Mouse (Mus musculus): ENCODE measurements around the gene Skap1. TPM values are rescaled to one million over a fixed set of nuclear protein-coding genes. Genes with fewer than 3 reads are reported as not detected.
A peak's percentile ranks its signal among the peaks of the same experiment; 100 is the strongest.

Gene Skap1
- polyA plus RNA-seq, 1 experiment from 2014 or later, result 2.8 TPM

GRCm38 (mm10) chr11:96466987-96467386 lies 2.6 kb downstream of the Skap1 start:
- Histone ChIP-seq H3K4me2 (replicated peaks) (no peak overlapping the region), H3K4me3 (no peak overlapping the region), H3K4me1 (peaks cover 24% of the 10 kb centered on the region), H3K27me3 (replicated peaks) (peaks cover 23% of the 10 kb centered on the region), H3K27ac (no peak overlapping the region), H3K9me3 (no peaks in the 10 kb centered on the region), H3K36me3 (no peaks in the 10 kb centered on the region), H3K9ac (no peak overlapping the region)
- WGBS, result 49% methylated on average over 7 of the region's 7 CpGs
- no peak for ATAC-seq (ENCODE audit: low FRiP score, low read depth)

GRCm38 (mm10) chr11:96468048-96468745 lies 3.8 kb downstream of the Skap1 start:
- no peak for ATAC-seq (ENCODE audit: low FRiP score, low read depth)
- no peak overlapping the region for H3K4me2 ChIP-seq (replicated peaks)
- peaks cover 12% of the 10 kb centered on the region for H3K4me1 ChIP-seq
- no peak overlapping the region for H3K9ac ChIP-seq
- no peak overlapping the region for H3K4me3 ChIP-seq
- peaks cover 16% of the 10 kb centered on the region for H3K27me3 ChIP-seq (replicated peaks)
- no peaks in the 10 kb centered on the region for H3K9me3 ChIP-seq
- H3K27ac ChIP-seq, result no peak overlapping the region
- 66% methylated on average over 9 of the region's 9 CpGs for WGBS
- no peaks in the 10 kb centered on the region for H3K36me3 ChIP-seq

- Histone ChIP-seq H3K27ac (no peak overlapping the region), H3K9ac (no peak overlapping the region), H3K4me3 (no peak overlapping the region), H3K9me3 (no peaks in the 10 kb centered on the region), H3K4me2 (replicated peaks) (no peak overlapping the region), H3K4me1 (no peaks in the 10 kb centered on the region), H3K27me3 (replicated peaks) (no peaks in the 10 kb centered on the region), H3K36me3 (no peaks in the 10 kb centered on the region)
- ATAC-seq (ENCODE audit: low FRiP score, low read depth), result no peak
- 67% methylated on average over 3 of the region's 3 CpGs for WGBS
These were observed 18.3 kb downstream of the Skap1 start for GRCm38 (mm10) chr11:96482711-96483110.

- no peak overlapping the region for H3K27ac ChIP-seq
- no peaks in the 10 kb centered on the region for H3K36me3 ChIP-seq
- H3K4me1 ChIP-seq, result no peaks in the 10 kb centered on the region
- H3K27me3 ChIP-seq (replicated peaks), result no peaks in the 10 kb centered on the region
- no peak for ATAC-seq (ENCODE audit: low FRiP score, low read depth)
- no peak overlapping the region for H3K4me3 ChIP-seq
- H3K9ac ChIP-seq, result no peak overlapping the region
- H3K4me2 ChIP-seq (replicated peaks), result no peak overlapping the region
- H3K9me3 ChIP-seq, result no peaks in the 10 kb centered on the region
These were observed 18.8 kb downstream of the Skap1 start for GRCm38 (mm10) chr11:96483179-96483578.

GRCm38 (mm10) chr11:96498481-96498880 lies 34.1 kb downstream of the Skap1 start:
- H3K4me3 ChIP-seq, result no peak overlapping the region
- H3K4me2 ChIP-seq (replicated peaks), result no peak overlapping the region
- H3K9ac ChIP-seq, result no peak overlapping the region
- H3K9me3 ChIP-seq, result no peaks in the 10 kb centered on the region
- H3K27ac ChIP-seq, result no peak overlapping the region
- no peak for ATAC-seq (ENCODE audit: low FRiP score, low read depth)
- H3K27me3 ChIP-seq (replicated peaks), result no peaks in the 10 kb centered on the region
- no peaks in the 10 kb centered on the region for H3K36me3 ChIP-seq
- no peaks in the 10 kb centered on the region for H3K4me1 ChIP-seq
- WGBS, result 75% methylated on average over 8 of the region's 8 CpGs

- no peaks in the 10 kb centered on the region for H3K36me3 ChIP-seq
These were observed 36.6 kb downstream of the Skap1 start for GRCm38 (mm10) chr11:96501042-96501441.

GRCm38 (mm10) chr11:96502948-96503347 lies 38.6 kb downstream of the Skap1 start:
- H3K9ac ChIP-seq, result no peak overlapping the region

More at GRCm38 (mm10) chr11:96501042-96501441, 36.6 kb downstream of the Skap1 start:
- no peak overlapping the region for H3K4me3 ChIP-seq
- no peaks in the 10 kb centered on the region for H3K27me3 ChIP-seq (replicated peaks)
- 70% methylated on average over 6 of the region's 6 CpGs for WGBS
- H3K9ac ChIP-seq, result no peak overlapping the region
- no peaks in the 10 kb centered on the region for H3K9me3 ChIP-seq
- ATAC-seq (ENCODE audit: low FRiP score, low read depth), result no peak
- H3K27ac ChIP-seq, result no peak overlapping the region
- H3K4me2 ChIP-seq (replicated peaks), result no peak overlapping the region
- H3K4me1 ChIP-seq, result no peaks in the 10 kb centered on the region

GRCm38 (mm10) chr11:96504509-96505119 lies 40.2 kb downstream of the Skap1 start:
- H3K4me2 ChIP-seq (replicated peaks), result no peak overlapping the region
- H3K9me3 ChIP-seq, result no peaks in the 10 kb centered on the region
- H3K36me3 ChIP-seq, result no peaks in the 10 kb centered on the region
- H3K4me1 ChIP-seq, result no peaks in the 10 kb centered on the region
- no peak overlapping the region for H3K9ac ChIP-seq
- H3K4me3 ChIP-seq, result no peak overlapping the region
- no peak for ATAC-seq (ENCODE audit: low FRiP score, low read depth)
- no peak overlapping the region for H3K27ac ChIP-seq
- H3K27me3 ChIP-seq (replicated peaks), result no peaks in the 10 kb centered on the region
- WGBS, result 80% methylated on average over 12 of the region's 12 CpGs

More at GRCm38 (mm10) chr11:96502948-96503347, 38.6 kb downstream of the Skap1 start:
- Histone ChIP-seq H3K36me3 (no peaks in the 10 kb centered on the region), H3K27ac (no peak overlapping the region), H3K27me3 (replicated peaks) (no peaks in the 10 kb centered on the region), H3K9me3 (no peaks in the 10 kb centered on the region), H3K4me1 (no peaks in the 10 kb centered on the region), H3K4me3 (no peak overlapping the region), H3K4me2 (replicated peaks) (no peak overlapping the region)
- ATAC-seq (ENCODE audit: low FRiP score, low read depth), result no peak
- 83% methylated on average over 3 of the region's 3 CpGs for WGBS

GRCm38 (mm10) chr11:96505841-96506240 lies 41.4 kb downstream of the Skap1 start:
- no peaks in the 10 kb centered on the region for H3K9me3 ChIP-seq
- H3K9ac ChIP-seq, result no peak overlapping the region
- 83% methylated on average over 5 of the region's 5 CpGs for WGBS
- no peaks in the 10 kb centered on the region for H3K36me3 ChIP-seq
- no peak overlapping the region for H3K4me3 ChIP-seq
- H3K27ac ChIP-seq, result no peak overlapping the region
- H3K4me1 ChIP-seq, result no peaks in the 10 kb centered on the region
- ATAC-seq (ENCODE audit: low FRiP score, low read depth), result no peak
- no peak overlapping the region for H3K4me2 ChIP-seq (replicated peaks)
- H3K27me3 ChIP-seq (replicated peaks), result no peaks in the 10 kb centered on the region

- Histone ChIP-seq H3K27ac (no peak overlapping the region), H3K4me3 (no peak overlapping the region), H3K27me3 (replicated peaks) (no peaks in the 10 kb centered on the region), H3K36me3 (no peaks in the 10 kb centered on the region), H3K4me1 (no peaks in the 10 kb centered on the region), H3K9ac (no peak overlapping the region), H3K9me3 (no peaks in the 10 kb centered on the region), H3K4me2 (replicated peaks) (no peak overlapping the region)
- WGBS, result 92% methylated on average over 3 of the region's 3 CpGs
- ATAC-seq (ENCODE audit: low FRiP score, low read depth), result no peak
These were observed 50.8 kb downstream of the Skap1 start for GRCm38 (mm10) chr11:96515164-96515563.

GRCm38 (mm10) chr11:96524541-96524940 lies 60.1 kb downstream of the Skap1 start:
- Histone ChIP-seq H3K4me3 (no peak overlapping the region), H3K27ac (no peak overlapping the region), H3K4me1 (no peaks in the 10 kb centered on the region; the same call in 1 of the 2 replicates), H3K4me2 (replicated peaks) (no peak overlapping the region), H3K36me3 (no peaks in the 10 kb centered on the region), H3K9ac (no peak overlapping the region), H3K9me3 (no peaks in the 10 kb centered on the region), H3K27me3 (replicated peaks) (no peaks in the 10 kb centered on the region)
- 85% methylated on average over 6 of the region's 6 CpGs for WGBS
- no peak for ATAC-seq (ENCODE audit: low FRiP score, low read depth)

- Histone ChIP-seq H3K36me3 (no peaks in the 10 kb centered on the region), H3K4me2 (replicated peaks) (peak overlapping the region; percentile 25), H3K27me3 (replicated peaks) (no peaks in the 10 kb centered on the region), H3K4me1 (no peaks in the 10 kb centered on the region; the same call in 1 of the 2 replicates), H3K9ac (no peak overlapping the region), H3K9me3 (no peaks in the 10 kb centered on the region), H3K27ac (peak overlapping the region; percentile 42; the same call in 1 of the 2 replicates), H3K4me3 (no peak overlapping the region)
- no peak for ATAC-seq (ENCODE audit: low FRiP score, low read depth)
- 71% methylated on average over 16 of the region's 16 CpGs for WGBS
These were observed 61.8 kb downstream of the Skap1 start for GRCm38 (mm10) chr11:96526137-96526621.
